In the genomic region with DNA sequence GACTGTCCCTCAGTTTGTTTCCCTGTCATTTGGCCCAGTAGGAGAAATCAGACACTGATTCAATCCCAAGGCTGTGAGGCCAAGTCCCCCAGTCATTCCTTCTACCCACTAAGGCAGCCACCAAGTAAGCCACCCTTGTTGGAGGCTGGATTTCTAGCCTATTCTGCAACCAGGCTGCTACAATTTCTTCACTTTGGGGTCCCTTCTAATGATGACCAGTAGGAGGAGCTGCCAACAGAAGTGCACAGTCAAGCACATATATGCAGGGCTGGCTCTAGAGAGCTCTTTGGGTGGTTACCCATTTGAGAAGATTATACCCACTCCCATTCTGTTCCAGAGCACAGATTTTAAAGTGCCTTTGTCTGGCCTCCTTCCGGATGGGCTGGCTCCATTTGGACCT, we compare ENCODE assay signal across 18 mouse cellular contexts. TPM values are rescaled to one million over a fixed set of nuclear protein-coding genes. Genes with fewer than 3 reads are reported as not detected.
DNase-seq lines count a peak whose midpoint lies in the region; ATAC-seq and TF ChIP-seq lines count a peak whose summit lies in the region.
"Had no signal": no experiment of that assay in that cellular context is flagged by ENCODE, and none has a peak within 500 bp of the region (broad histone marks: within the 10 kb centered on the region; RNA-seq: fewer than 3 reads in every experiment).

No protein-coding gene starts in this region.

- H3K4me2 ChIP-seq in kidney, embryonic 15.5 days: no peak overlapping the region
- no peak overlapping the region for H3K4me2 ChIP-seq in CH12.LX (ENCODE audit: insufficient read depth, low read depth, poor library complexity, severe bottlenecking)
- H3K4me2 ChIP-seq in neural tube, embryonic 15.5 days: no peak overlapping the region
- H3K4me2 ChIP-seq: heart, embryonic 13.5 days; hindbrain, embryonic 15.5 days; limb, embryonic 12.5 days; midbrain, embryonic 12.5 days had no signal

- no peak overlapping the region for H3K27ac ChIP-seq in kidney, adult 2 months (ENCODE audit: insufficient read depth, low read depth, low read length)
- no peak overlapping the region for H3K27ac ChIP-seq in kidney, embryonic 15.5 days
- H3K27ac ChIP-seq in CH12.LX (ENCODE audit: insufficient read depth, low read depth): no peak overlapping the region
- H3K27ac ChIP-seq in neural tube, embryonic 15.5 days (replicated peaks): no peak overlapping the region
- H3K27ac ChIP-seq: heart, embryonic 13.5 days; hindbrain, embryonic 15.5 days; limb, embryonic 12.5 days; midbrain, embryonic 12.5 days had no signal

- TF ChIP-seq EP300 in CH12.LX (IDR thresholded peaks at IDR 0.05; ENCODE audit: low read length): no peak

- no peak for DNase-seq in kidney, adult 2 months
- DNase-seq in 3T3-L1 (ENCODE audit: low read depth, low spot score) (peak; percentile 48), CH12.LX (ENCODE audit: extremely low read depth) (peak; percentile 22)
- no peak for DNase-seq in brain, embryonic 14.5 days (ENCODE audit: low read depth)
- no peak for DNase-seq in left cerebral cortex, postnatal 25 days (ENCODE audit: low spot score in 2 of 2)
- no peak for DNase-seq in left cerebral cortex, postnatal 10 days (ENCODE audit: extremely low spot score in 1 of 2, low spot score in 2 of 2)
- DNase-seq: cerebellum, adult 11-12 months; gastrocnemius, postnatal 10 days; kidney, postnatal 10 days; thymus, postnatal 25 days had no signal

- no peak overlapping the region for H3K9ac ChIP-seq in kidney, embryonic 15.5 days
- no peak overlapping the region for H3K9ac ChIP-seq in CH12.LX (ENCODE audit: insufficient read depth, low read depth)
- H3K9ac ChIP-seq in neural tube, embryonic 15.5 days (replicated peaks): no peak overlapping the region
- H3K9ac ChIP-seq: heart, embryonic 13.5 days; hindbrain, embryonic 15.5 days; limb, embryonic 12.5 days; midbrain, embryonic 12.5 days had no signal

- no peaks in the 10 kb centered on the region for H3K27me3 ChIP-seq in kidney, adult 2 months (replicated peaks; ENCODE audit: control insufficient read depth, insufficient read depth, low read length)
- H3K27me3 ChIP-seq in kidney, embryonic 15.5 days: no peaks in the 10 kb centered on the region
- peaks cover 43% of the 10 kb centered on the region for H3K27me3 ChIP-seq in CH12.LX (replicated peaks)
- no peaks in the 10 kb centered on the region for H3K27me3 ChIP-seq in neural tube, embryonic 15.5 days (replicated peaks)
- H3K27me3 ChIP-seq: heart, embryonic 13.5 days; hindbrain, embryonic 15.5 days; limb, embryonic 12.5 days; midbrain, embryonic 12.5 days had no signal

- intact Hi-C loops in left cerebral cortex, postnatal 25 days (cut with DNase I): no loop called here
- intact Hi-C loops in left cerebral cortex, postnatal 10 days (cut with DNase I): no loop called here

- in situ Hi-C loops in CH12.LX (cut with MboI; ENCODE audit: low pct_ligation_motif_present, low pct_unique_long_range_greater_than_20kb, low sequenced_read_pairs): no loop called here

- 93% methylated on average over 1 of the region's 1 CpGs for WGBS in kidney, adult 2 months
- 75% methylated on average over 1 of the region's 1 CpGs for WGBS in kidney, embryonic 15.5 days
- WGBS in neural tube, embryonic 15.5 days: 92% methylated on average over 1 of the region's 1 CpGs

- dilution Hi-C loops in CH12.LX (cut with MboI; ENCODE audit: extremely low pct_ligation_motif_present, extremely low pct_unique_long_range_greater_than_20kb, low sequenced_read_pairs): no loop called here

- H3K36me3 ChIP-seq in kidney, adult 2 months (ENCODE audit: control insufficient read depth, insufficient read depth, low read length): no peaks in the 10 kb centered on the region
- no peaks in the 10 kb centered on the region for H3K36me3 ChIP-seq in kidney, embryonic 15.5 days
- H3K36me3 ChIP-seq in CH12.LX (replicated peaks in 1 of 2; ENCODE audit: control insufficient read depth in 1 of 2, insufficient read depth in 1 of 2, low read length in 1 of 2): no peaks in the 10 kb centered on the region
- no peaks in the 10 kb centered on the region for H3K36me3 ChIP-seq in neural tube, embryonic 15.5 days
- H3K36me3 ChIP-seq: heart, embryonic 13.5 days; hindbrain, embryonic 15.5 days; limb, embryonic 12.5 days; midbrain, embryonic 12.5 days had no signal

- no peak; the same call in none of the 2 replicates for TF ChIP-seq RAD21 in CH12.LX (IDR thresholded peaks at IDR 0.05; ENCODE audit: low read depth, low read length)

- no peaks in the 10 kb centered on the region for H3K79me2 ChIP-seq in CH12.LX (replicated peaks; ENCODE audit: control insufficient read depth, extremely low read depth, insufficient read depth, poor library complexity, severe bottlenecking)

- ATAC-seq in kidney, embryonic 15.5 days (replicated peaks; ENCODE audit: low FRiP score): no peak
- ATAC-seq in neural tube, embryonic 15.5 days (ENCODE audit: low FRiP score): no peak
- ATAC-seq: forebrain, embryonic 14.5 days had no signal

- H3K9me3 ChIP-seq in kidney, embryonic 15.5 days (replicated peaks): no peaks in the 10 kb centered on the region
- no peaks in the 10 kb centered on the region for H3K9me3 ChIP-seq in CH12.LX (replicated peaks; ENCODE audit: low read length)
- no peaks in the 10 kb centered on the region for H3K9me3 ChIP-seq in neural tube, embryonic 15.5 days (replicated peaks)
- H3K9me3 ChIP-seq: heart, embryonic 13.5 days; hindbrain, embryonic 15.5 days; limb, embryonic 12.5 days; midbrain, embryonic 12.5 days had no signal

- no peak overlapping the region for H3K4me3 ChIP-seq in kidney, adult 2 months (ENCODE audit: insufficient read depth, low read depth, low read length)
- no peak overlapping the region for H3K4me3 ChIP-seq in kidney, embryonic 15.5 days (replicated peaks)
- no peak overlapping the region for H3K4me3 ChIP-seq in CH12.LX (replicated peaks in 1 of 3; ENCODE audit: low read depth in 2 of 3, low read length in 2 of 3, poor library complexity in 1 of 3)
- H3K4me3 ChIP-seq in neural tube, embryonic 15.5 days (replicated peaks): no peak overlapping the region
- H3K4me3 ChIP-seq: heart, embryonic 13.5 days; hindbrain, embryonic 15.5 days; limb, embryonic 12.5 days; midbrain, embryonic 12.5 days had no signal

- no peaks in the 10 kb centered on the region for H3K4me1 ChIP-seq in kidney, adult 2 months (ENCODE audit: control insufficient read depth, insufficient read depth, low read length)
- H3K4me1 ChIP-seq in kidney, embryonic 15.5 days: no peaks in the 10 kb centered on the region
- H3K4me1 ChIP-seq in CH12.LX (ENCODE audit: control insufficient read depth in 1 of 2, insufficient read depth in 2 of 2): no peaks in the 10 kb centered on the region; a peak in 1 of 4 replicates
- H3K4me1 ChIP-seq in neural tube, embryonic 15.5 days: no peaks in the 10 kb centered on the region
- H3K4me1 ChIP-seq: heart, embryonic 13.5 days; hindbrain, embryonic 15.5 days; limb, embryonic 12.5 days; midbrain, embryonic 12.5 days had no signal

- no peak for TF ChIP-seq POLR2A in kidney, adult 2 months (IDR thresholded peaks at IDR 0.05; ENCODE audit: low read depth, low read length)
- no peak for TF ChIP-seq POLR2A in CH12.LX (IDR thresholded peaks at IDR 0.05; ENCODE audit: low read depth, low read length)
- no peak for TF ChIP-seq POLR2A in brain, embryonic 14.5 days (IDR thresholded peaks at IDR 0.05; ENCODE audit: borderline replicate concordance, extremely low read depth, insufficient read depth, insufficient read length, poor library complexity, severe bottlenecking)

- 0 out of 2 replicates have a peak, but pooled peaks have one; percentile 11 for TF ChIP-seq CTCF in kidney, adult 2 months (conservative IDR thresholded peaks at IDR 0.05; ENCODE audit: insufficient read depth, insufficient read length, low read depth, low read length)
- TF ChIP-seq CTCF in CH12.LX (conservative IDR thresholded peaks at IDR 0.05 in 1 of 2, IDR thresholded peaks at IDR 0.05 in 1 of 2; ENCODE audit: low read depth in 2 of 2, low read length in 2 of 2): peak; percentile 19 to 58; a peak in 2 of 4 replicates
- peak; percentile 24; the same call in 1 of the 2 replicates for TF ChIP-seq CTCF in brain, embryonic 14.5 days (IDR thresholded peaks at IDR 0.05; ENCODE audit: borderline replicate concordance, extremely low read depth, insufficient read depth, insufficient read length)

TF ChIP-seq in CH12.LX, 34 proteins besides CTCF, POLR2A, EP300 and RAD21:
- TF ChIP-seq CHD2 (IDR thresholded peaks at IDR 0.05; ENCODE audit: low read length): no peak
- TF ChIP-seq SMC3 (IDR thresholded peaks at IDR 0.05; ENCODE audit: low read depth, low read length): peak; percentile 37
- TF ChIP-seq CHD1 (IDR thresholded peaks at IDR 0.05; ENCODE audit: low read depth, low read length): no peak
- TF ChIP-seq USF2 (conservative IDR thresholded peaks at IDR 0.05; ENCODE audit: low read depth, low read length): no peak

RNA-seq across cellular contexts. Expression of a gene that starts 41.1 kb away (rescaled TPM):
- polyA plus RNA-seq in kidney, adult 2 months (2012; rRNA removed): 78.5 and 85.8 TPM in 2 replicates
- polyA plus RNA-seq in kidney, embryonic 15.5 days (2015; fragmentation: Nextera tagmentation; extraction: Ambion mirVana): 50.4 and 54.6 TPM in 2 replicates
- total RNA-seq in CH12.LX (2012; rRNA removed) (19.0 and 20.4 TPM in 2 replicates), CH12.LX (2014; rRNA removed) (19.9 and 26.0 TPM in 2 replicates)
- 11.4 and 14.1 TPM in 2 replicates for polyA plus RNA-seq in CH12.LX (2012; ENCODE audit: insufficient read length, low read depth)
- polyA plus RNA-seq in brain, embryonic 14.5 days (2012; rRNA removed): 14.7 and 18.5 TPM in 2 replicates
- 10 to 100 TPM; 35.7 to 35.9 TPM for total RNA-seq in left cerebral cortex, postnatal 25 days (2021)
- 10 to 100 TPM; 40.6 to 44.0 TPM for total RNA-seq in left cerebral cortex, postnatal 10 days (2021)
- 66.8 and 78.7 TPM in 2 replicates for polyA plus RNA-seq in neural tube, embryonic 15.5 days (2015; fragmentation: Nextera tagmentation; extraction: Ambion mirVana)

RNA-seq across cellular contexts. Expression of a gene that starts 51.1 kb away (rescaled TPM):
- 0.03 TPM in 2 replicates for polyA plus RNA-seq in kidney, adult 2 months (2012; rRNA removed)
- not detected in 2 replicates for polyA plus RNA-seq in kidney, embryonic 15.5 days (2015; fragmentation: Nextera tagmentation; extraction: Ambion mirVana)
- total RNA-seq in CH12.LX (2012; rRNA removed) (not detected in 2 replicates), CH12.LX (2014; rRNA removed) (not detected in 2 replicates)
- polyA plus RNA-seq in CH12.LX (2012; ENCODE audit: insufficient read length, low read depth): not detected in 2 replicates
- 0.25 and 0.26 TPM in 2 replicates for polyA plus RNA-seq in brain, embryonic 14.5 days (2012; rRNA removed)
- 1 to 10 TPM; 1.3 to 1.7 TPM for total RNA-seq in left cerebral cortex, postnatal 25 days (2021)
- total RNA-seq in left cerebral cortex, postnatal 10 days (2021): 1 to 10 TPM; 1.3 to 1.7 TPM
- 0.13 and 0.17 TPM in 2 replicates for polyA plus RNA-seq in neural tube, embryonic 15.5 days (2015; fragmentation: Nextera tagmentation; extraction: Ambion mirVana)
- total RNA-seq: gastrocnemius, postnatal 10 days had no signal
- polyA plus RNA-seq: heart, embryonic 13.5 days; limb, embryonic 12.5 days; midbrain, embryonic 12.5 days; stomach, embryonic 16.5 days had no signal

Comparison
In these comparisons a context has a peak if more than half of its experiments do, and no peak if none do; other contexts are left out.
1. DNase-seq: peak in 3T3-L1 (single experiment) and CH12.LX (single experiment); none in kidney, adult 2 months (single experiment), brain, embryonic 14.5 days (single experiment), left cerebral cortex, postnatal 25 days (0 of 2) and left cerebral cortex, postnatal 10 days (0 of 2).
2. Peak in every context shown above with its lines, with median percentiles within 50 percentile points of each other: CTCF ChIP-seq.